Mouse (Mus musculus) urinary bladder, postnatal 36 days (tissue): ENCODE results near the gene Cdk5r1.

Experiments
- DNase-seq, 2 experiments: peaks; one replicate each; pipeline ENCODE4 v3.0.0; 2022; ENCODE audit warnings: low spot score in 2 of 2, mixed read lengths in 1 of 2

Gene Cdk5r1

DNA sequence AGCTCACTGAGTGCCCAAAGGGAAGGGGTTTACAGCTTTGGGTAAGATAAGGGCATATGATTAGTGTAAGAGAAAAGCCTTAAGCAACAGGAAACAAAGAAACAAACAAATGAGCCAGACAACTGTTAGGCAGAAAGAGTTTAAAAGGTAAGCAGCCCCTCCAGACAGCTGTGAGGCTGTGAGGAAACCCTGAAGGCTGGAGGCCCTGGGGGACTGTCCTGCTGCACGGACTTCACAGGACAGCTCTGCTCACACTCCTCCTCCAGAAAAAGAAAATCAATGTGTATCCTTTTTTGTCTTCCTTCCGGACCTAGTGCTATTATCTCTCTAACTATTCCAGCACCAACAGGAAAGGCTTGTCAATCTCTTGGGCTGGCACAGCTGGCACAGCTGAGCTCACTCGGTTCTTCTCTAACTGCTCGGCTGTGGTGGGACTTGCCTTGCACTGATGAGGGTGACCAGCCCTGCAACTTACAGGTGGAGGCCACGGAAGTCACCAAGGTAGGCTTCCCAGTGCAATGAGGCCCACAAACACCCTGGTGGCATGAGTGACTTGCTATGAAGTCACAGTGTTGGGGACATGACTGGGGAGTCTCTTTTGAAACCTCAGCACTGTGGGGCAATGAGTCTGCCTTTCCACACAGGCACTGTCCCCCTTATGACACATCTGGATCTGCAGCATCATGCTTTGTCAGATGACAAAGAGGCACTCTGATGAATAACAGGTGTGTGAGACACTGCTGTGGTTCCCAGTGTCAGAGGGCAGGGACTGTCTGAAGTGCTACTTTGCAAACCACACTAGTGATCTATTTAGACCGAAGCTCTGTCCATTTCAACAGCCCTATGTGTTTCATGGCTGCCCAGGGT, 27.9 kb downstream of the Cdk5r1 start:
- DNase-seq, result no peak

DNA sequence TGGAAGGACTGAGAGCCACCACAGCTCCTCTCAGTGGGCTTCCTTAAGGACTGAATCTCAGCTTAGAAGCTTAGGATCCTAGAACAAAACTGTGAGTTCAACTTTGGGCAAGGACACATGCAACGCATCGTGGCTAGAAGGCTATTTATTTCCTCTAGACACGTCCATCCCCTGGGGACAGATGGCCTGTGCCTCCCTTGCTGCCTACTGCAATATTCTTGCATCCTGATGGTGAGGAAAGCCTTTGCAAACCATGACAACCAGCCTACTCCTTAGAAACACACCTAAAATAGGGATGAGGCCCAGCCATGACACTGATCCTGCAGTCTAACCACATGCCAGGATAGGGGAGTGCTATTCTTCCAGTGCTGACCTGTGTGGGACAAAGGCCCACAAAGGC, 28.8 kb downstream of the Cdk5r1 start:
- no peak for DNase-seq

DNA sequence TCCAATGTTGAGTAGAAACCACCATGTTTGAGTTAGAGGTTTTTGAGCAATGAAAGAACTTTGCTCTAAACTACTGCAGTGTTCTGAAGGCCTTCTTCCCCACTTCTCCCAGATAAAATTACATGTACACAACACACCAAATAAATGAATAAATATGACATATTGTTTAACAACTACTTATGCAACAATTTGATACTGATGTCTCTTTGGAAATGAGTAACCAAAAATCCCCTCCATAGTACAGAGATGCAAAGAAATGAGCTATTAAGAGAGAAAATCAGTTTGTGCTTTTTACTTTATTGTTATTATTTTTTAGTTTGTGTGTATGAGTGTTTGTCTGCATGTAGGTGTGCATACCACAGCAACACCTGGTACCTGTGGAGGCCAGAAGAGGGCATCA, 29.7 kb downstream of the Cdk5r1 start:
- DNase-seq, result no peak

DNA sequence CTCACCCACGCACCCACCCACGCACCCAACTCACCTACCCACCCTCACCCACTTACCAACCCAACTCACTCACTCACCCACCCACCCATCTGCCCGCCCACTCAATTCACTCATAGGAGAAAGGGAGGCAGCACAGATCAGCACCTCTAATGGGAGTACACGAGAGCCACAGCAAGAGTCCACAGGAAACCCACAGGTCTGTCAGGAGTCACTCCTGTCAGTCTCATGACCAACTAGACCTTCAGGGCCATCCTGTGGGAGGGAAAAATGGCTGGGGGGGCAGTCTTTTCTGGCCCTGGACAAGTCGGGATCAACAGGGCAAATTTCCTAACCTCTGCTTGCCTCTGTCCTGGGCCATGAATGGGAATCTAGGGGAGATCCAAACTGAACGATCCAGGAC, 31.0 kb downstream of the Cdk5r1 start:
- DNase-seq, result no peak

DNA sequence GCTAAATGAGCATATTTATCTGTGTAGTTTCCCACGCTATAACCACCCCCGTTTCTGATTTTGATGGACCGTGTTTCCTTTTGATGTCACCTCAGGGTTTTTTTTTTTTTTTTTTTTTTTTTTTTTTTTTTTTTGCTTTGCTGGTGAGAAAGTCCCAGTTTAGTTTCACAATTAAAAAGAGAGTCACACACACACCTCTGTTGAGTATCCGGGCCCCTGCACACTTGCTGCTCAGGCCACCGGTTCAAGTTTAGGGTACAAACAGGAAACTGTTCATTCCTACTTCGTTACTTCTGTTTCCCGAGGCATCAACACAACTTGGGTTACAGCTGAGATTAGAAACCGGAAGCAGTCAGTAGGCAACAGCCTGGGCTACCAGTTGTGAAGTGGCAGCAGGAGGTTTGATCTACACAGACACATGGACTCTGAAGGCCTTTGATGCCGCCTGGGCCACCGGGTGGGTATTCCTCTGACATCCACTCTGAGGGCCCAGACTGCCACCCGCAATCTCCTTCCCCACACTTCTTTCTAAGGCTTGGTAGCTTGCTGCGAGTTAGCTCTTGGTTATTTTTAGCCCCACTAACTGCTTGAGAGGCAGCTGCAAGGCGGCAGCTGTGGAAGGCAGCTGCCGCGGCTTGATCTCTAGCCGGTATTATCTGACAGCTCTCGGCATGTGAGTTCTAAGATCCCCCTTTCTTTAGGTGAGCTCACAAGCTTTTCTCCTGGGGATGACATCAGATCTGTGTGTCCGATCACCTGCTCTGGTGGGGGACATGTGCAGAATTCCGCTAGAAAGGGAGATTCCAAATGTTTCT, 31.7 kb downstream of the Cdk5r1 start:
- no peak for DNase-seq

DNA sequence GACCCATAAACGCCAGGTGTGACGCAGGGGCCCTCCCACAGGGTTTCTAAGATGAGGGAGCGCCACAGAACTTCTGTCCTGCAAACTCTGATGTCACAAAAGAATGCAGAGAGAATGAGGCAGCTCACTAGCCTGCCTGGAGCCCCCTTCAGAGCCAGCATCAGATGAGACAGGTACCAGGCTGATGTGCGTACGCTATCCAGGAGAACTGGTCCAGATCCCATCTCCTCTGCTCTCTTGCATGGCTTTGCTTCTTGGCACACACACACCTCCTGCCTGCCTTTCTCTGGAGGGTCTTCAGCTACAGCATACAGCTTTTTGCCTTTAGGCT, 32.3 kb downstream of the Cdk5r1 start:
- no peak for DNase-seq

DNA sequence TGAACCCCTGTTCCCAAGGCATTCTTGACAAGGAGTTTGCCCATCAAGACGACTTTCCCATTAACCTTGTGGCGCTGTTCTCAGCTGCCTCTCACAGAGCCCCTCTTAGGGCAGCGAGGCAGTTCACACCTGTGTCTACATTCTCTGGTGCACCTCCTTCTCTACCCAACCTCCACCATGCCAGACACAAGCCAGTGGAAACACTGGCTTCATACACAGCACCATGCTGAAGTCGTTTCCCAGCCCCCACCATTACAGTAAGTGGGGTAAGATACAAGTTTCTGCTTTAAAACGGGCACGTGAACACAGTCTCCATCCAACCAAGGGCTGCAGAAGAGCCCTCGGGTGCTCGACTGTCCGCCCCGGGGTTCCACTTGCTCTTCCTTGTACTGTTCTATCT, 33.3 kb downstream of the Cdk5r1 start:
- DNase-seq, result no peak

DNA sequence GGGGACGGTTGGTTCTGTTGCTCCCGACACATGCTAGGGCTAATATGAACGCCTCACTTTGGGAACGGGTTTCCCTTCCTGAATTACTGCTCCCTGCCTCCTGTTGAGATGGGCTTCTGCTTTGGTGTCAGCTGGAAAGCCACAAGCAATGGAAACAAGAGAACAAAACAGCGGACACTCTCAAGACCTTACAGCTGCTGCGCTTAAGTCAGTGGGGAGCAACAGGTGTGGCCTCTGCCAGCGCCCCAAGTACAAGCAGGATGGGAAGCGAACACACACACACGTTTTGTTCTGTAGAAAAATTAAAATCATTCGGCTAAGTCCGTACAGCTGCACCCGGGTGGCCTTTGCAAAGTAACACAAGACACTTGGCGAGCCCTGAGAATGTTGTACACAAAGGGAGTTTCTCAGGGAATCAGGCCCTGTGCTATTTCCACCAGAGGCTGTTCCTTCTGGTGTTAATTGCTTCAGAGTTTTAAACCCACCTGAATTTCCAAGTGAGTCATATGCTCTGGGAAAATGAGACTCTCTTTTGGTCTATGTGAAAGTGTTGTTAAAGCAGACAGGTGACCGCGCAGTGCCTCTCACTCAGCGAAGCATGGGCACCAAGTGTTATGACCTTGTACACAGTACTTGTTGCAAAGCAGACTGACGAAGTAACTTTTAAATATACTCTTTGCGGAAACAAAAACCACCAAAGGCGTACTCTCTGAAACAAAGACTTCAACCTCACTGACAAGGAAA, 35.7 kb downstream of the Cdk5r1 start:
- DNase-seq, result no peak

DNA sequence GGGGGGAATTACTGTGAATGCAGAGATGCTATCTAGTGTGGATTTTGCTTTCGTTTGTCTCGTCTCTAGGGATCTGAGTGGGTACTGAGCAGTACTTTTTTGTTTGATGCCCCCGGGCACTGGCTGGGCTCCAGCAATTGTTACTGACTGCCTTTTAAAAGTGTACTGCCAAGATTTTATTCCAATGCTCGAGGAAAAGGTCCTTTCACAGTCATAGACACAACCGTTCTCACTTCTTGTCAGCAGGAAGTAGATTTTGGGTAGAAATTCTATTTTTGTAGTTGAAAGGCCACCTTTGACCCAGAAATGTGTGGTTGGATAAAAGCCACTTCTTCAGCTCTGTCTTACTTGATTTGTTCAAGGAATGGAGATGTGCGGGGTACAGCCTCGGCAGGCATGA, 37.0 kb downstream of the Cdk5r1 start:
- DNase-seq, result no peak

DNA sequence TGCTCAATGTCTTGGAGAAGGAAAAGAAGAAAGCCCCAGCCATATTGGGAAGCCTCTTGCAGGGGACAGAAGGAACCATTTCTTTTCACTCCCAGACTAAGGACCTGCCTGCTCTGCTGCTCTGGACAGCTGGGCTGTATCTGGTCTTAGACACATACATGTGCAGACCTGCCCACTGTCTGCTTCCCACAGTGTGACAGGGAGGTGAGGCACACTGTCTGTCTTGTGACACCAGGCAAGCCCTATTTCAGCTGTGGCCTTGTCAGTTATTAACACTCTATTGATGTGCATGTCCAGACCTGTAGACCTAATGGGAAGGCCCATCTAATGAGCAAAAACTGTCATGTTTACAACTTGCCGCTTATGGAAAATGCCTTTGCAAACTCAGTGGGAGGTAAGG, 38.5 kb downstream of the Cdk5r1 start:
- DNase-seq, result no peak

DNA sequence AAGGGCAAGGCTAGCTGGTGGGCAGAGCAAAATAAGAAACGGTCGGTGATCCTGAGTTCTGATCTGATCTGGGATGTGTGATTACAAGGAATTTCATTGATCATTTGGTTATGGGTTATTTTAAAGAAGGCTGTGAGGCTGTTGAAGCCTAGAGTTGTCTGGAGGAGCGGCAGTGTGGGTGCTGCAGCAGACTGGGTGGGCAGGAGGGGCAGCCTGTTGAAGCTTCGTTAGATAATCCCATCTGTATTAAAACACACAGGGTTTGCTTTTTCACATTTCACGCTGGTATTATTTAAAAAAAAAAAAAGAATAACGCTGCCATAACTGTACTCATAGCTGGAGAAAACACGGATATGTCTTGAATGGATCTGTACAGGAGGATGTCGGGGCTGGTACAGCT, 39.1 kb downstream of the Cdk5r1 start:
- DNase-seq, result no peak

DNA sequence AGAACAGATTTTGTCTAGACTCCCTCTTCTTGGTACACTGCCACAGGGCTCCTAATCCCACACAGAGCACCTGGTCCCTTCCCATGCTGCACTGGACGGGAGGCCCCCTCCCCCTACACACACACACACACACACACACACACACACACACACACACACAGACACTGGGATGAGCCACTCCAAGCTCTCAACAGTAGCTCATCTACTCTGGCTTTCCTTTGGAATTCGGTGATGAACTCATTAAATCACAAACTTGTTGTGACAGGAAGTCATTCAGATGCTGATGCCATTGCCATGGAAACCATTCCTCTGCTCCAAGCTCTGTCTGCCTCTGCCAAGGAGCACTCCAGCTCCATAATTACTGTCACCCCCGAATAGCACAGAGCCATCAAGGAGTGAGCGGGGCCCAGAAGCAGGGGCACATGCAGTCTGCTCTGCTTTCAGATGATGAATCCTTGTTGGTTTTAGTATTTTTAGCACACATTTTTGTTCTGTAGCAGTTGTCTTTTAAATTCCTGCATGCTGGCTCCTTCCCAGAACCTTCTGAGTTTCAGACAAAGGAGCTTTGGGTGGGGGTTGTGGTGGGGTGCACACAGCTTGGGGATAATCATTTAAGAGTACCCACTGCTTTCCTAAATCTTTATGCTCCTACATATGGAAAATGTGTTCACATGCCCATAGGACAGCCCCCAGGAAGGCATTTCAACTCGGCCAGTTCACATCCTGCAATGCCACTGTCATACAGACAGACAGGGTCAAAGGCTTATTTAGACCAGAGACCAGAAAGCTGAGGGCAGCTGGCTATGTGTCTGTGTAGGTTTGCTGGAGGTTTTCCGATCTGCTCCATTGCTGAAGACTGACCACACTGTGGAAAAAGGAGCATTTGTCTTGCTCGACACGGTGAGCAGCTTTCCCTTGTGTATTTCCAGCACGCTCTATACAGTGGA, 41.9 kb downstream of the Cdk5r1 start:
- no peak for DNase-seq

DNA sequence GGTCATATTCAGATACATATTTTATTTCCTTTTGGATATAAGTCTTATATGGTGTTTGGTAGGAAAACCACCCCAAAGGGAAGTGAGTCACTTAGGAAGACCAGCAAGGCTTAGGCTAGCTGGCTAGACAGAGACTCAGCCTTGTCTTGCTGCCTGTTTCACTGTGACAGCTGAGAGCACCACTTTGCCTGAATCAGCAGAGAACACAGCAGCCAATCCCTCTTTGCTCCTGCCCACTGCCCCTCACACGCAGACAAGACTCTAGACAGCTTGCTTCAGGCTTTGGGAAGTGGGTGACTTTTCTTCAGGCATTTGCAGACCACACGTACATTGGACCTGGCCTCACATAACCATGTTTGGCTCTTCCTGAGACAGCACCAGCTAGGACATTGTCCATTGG, 44.3 kb downstream of the Cdk5r1 start:
- no peak for DNase-seq

DNA sequence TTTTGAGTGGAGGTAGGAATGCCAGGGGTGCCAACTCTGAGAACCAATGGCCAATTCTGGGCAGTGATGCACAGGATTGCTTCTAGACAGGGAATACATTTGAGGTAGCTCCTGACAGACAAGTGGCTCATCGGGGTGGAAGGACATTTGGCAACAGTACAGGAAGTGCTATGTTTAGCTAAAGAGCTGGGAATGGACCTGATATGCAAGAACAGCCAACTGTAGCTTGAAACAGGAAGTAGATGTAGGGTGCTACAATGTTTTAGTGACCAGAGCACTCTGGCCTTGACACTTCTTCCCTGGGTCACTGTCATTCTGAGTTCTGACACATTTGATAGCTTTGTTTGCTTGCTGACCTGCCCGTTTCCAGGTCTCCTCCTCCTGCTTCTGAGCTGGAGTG, 46.0 kb downstream of the Cdk5r1 start:
- DNase-seq, result no peak

DNA sequence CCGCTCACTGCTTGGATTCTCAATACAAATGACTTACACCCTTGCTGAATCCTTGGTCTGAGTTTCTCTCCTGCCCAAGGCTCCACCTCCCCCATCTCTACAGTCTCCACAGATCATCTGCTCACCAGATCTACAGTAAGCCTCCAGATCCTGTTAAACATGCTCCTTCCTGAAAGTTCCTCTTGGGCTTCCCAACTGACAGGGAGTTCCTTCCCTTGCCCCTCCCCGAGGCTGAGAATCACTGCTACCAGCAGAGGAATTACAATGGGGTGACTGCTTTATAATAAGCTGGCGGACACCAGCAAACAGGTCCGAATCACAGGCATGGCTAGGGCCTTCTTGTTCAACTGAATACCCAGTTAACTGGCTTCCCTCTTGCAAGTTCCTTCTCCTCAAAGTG, 46.6 kb downstream of the Cdk5r1 start:
- DNase-seq, result no peak

DNA sequence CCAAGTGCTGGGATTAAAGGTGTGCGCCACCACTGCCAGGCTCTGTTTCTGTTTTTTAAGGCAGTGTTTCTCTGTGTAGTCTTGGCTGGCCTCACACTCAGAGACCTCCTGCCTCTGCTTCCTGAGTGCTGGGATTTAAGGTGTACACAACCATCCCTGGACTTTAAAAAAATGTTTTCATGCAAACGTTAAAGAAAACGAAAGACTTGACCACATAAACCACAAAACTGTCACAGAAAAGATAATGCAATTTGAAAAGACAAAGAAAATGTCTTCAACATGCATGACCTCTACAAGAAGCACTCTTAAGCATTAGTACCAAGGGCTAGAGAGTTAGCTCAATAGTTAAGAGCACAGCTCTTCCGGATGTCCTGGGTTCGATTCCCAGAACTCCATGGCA, 47.4 kb downstream of the Cdk5r1 start:
- no peak for DNase-seq

DNA sequence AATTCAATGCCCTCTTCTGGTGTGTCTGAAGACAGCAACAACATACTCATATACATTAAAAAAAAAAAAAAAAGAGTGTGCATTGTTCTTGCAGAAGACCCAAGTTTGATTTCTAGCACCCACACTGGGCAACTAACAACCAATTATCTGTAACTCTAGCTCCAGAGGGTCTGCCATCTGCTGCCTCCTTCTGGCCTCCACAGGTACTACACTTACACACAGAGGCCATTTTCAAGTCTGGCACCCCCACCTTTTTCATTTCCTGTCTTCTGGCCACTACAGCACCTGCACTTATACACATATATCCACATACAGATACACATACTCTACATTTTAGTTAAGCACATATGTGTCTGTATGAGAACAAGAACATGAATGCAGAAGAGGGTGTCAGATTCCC, 50.9 kb downstream of the Cdk5r1 start:
- DNase-seq, result no peak

DNA sequence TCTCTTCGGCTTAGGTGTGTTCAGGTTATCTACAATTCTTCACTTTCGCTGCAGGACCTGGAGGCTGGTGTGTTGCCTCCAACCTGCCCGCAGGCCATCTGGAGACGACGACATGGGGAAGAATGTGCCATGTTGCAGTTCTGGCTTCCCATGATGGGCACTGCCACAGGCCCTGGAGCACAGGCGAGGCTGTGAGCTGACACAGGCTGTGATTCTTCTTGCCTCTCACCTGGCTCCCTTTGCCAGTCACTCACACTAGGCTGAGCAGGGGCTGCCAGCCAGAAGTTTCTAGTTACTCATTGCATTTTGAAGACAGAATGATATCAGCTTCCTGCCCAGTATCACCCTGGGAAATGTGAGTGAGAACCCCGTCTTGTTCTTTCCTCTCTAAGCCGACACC, 52.3 kb downstream of the Cdk5r1 start:
- DNase-seq, result no peak
